Mouse (Mus musculus) liver, embryonic 16.5 days (tissue): ENCODE data around the gene Zfp871. TPM values are rescaled to one million over a fixed set of nuclear protein-coding genes. Genes with fewer than 3 reads are reported as not detected.
A peak's percentile ranks its signal among the peaks of the same experiment; 100 is the strongest.

ENCODE experiments used
- ATAC-seq: fragments of 200-750 bp; cut with Nextera tagmentation; 2 replicates; pipeline ENCODE4 v1.8.0; 2017; ENCODE audit warnings: low read depth, mild to moderate bottlenecking, moderate number of reproducible peaks, moderate library complexity
- H3K27ac ChIP-seq: fragments of 300-500 bp; sonication (generic); 2 replicates; pipeline ENCODE4 v1.5.1; 2014; ENCODE audit warnings: mild to moderate bottlenecking, low read length
- H3K27me3 ChIP-seq: fragments of 300-500 bp; sonication (generic); 2 replicates; pipeline ENCODE4 v1.6.1; 2014; ENCODE audit warnings: low read depth, low read length, mixed read lengths; ENCODE audit not compliant: control insufficient read depth, insufficient read depth
- H3K36me3 ChIP-seq: fragments of 300-500 bp; sonication (generic); 2 replicates; pipeline ENCODE4 v1.6.1; 2014; ENCODE audit warnings: mild to moderate bottlenecking; ENCODE audit not compliant: control insufficient read depth, insufficient read depth
- H3K4me1 ChIP-seq: fragments of 300-500 bp; sonication (generic); 2 replicates; pipeline ENCODE4 v1.6.1; 2014; ENCODE audit warnings: low read depth, low read length, mixed read lengths; ENCODE audit not compliant: control insufficient read depth
- H3K4me2 ChIP-seq: fragments of 300-500 bp; sonication (generic); 2 replicates; pipeline ENCODE4 v1.6.1; 2014; ENCODE audit warnings: low read depth, low read length, mixed read lengths
- H3K4me3 ChIP-seq: fragments of 300-500 bp; sonication (generic); 2 replicates; pipeline ENCODE4 v1.5.1; 2014; ENCODE audit warnings: low read depth, mild to moderate bottlenecking, low read length
- H3K9ac ChIP-seq: fragments of 300-500 bp; sonication (generic); 2 replicates; pipeline ENCODE4 v1.6.1; 2014; ENCODE audit warnings: low read depth, low read length
- H3K9me3 ChIP-seq: fragments of 300-500 bp; sonication (generic); replicated peaks from 2 replicates; pipeline ENCODE4 v1.6.1; 2016; ENCODE audit warnings: low read length; ENCODE audit not compliant: control insufficient read depth
- WGBS: fragments of 180-500 bp; shearing (Covaris S2); extraction: QIAGEN DNeasy Blood & Tissue Kit; methylation state at CpG from one replicate; pipeline ENCODE4 v1.1.7; 2014; ENCODE audit not compliant: insufficient replicate concordance; 5-methylcytosine and 5-hydroxymethylcytosine counted together
- polyA plus RNA-seq: library from polyadenylated mRNA; unstranded; fragments of >200 nt; fragmentation: Nextera tagmentation; extraction: Ambion mirVana; gene quantifications from 2 replicates; pipeline ENCODE4 v1.2.1, GENCODE M21; 2015

Gene Zfp871
- 7.7 and 8.7 TPM in 2 replicates for polyA plus RNA-seq

GRCm38 (mm10) chr17:32788094-32788559, at the start of gene Zfp871:
Zfp871 (minus strand) TSS chr17:32788287.
- Histone ChIP-seq H3K4me3 (peak within 1 kb of the TSS; percentile 82), H3K9ac (peak within 1 kb of the TSS; percentile 92), H3K4me2 (peak within 1 kb of the TSS; percentile 82), H3K4me1 (peaks cover 19% of the 10 kb centered on the region), H3K27ac (peak within 1 kb of the TSS; percentile 95), H3K27me3 (no peaks in the 10 kb centered on the region), H3K9me3 (no peaks in the 10 kb centered on the region), H3K36me3 (peaks cover 13% of the 10 kb centered on the region; the same call in 1 of the 2 replicates)
- WGBS, result under 1% methylated on average over 22 of the region's 22 CpGs
- ATAC-seq, result peak; percentile 94

- no peak for ATAC-seq
- 22% methylated on average over 3 of the region's 3 CpGs for WGBS
- H3K27me3 ChIP-seq, result no peaks in the 10 kb centered on the region
- peak overlapping the region; percentile 66 for H3K4me2 ChIP-seq
- H3K9me3 ChIP-seq, result no peaks in the 10 kb centered on the region
- no peak overlapping the region for H3K27ac ChIP-seq
- H3K4me1 ChIP-seq, result no peaks in the 10 kb centered on the region; the same call in none of the 2 replicates
- no peaks in the 10 kb centered on the region for H3K36me3 ChIP-seq
- H3K9ac ChIP-seq, result no peak overlapping the region
- peak overlapping the region; percentile 72 for H3K4me3 ChIP-seq
Observed at GRCm38 (mm10) chr17:32830418-32830782, 42.3 kb upstream of the Zfp871 start.

DNA sequence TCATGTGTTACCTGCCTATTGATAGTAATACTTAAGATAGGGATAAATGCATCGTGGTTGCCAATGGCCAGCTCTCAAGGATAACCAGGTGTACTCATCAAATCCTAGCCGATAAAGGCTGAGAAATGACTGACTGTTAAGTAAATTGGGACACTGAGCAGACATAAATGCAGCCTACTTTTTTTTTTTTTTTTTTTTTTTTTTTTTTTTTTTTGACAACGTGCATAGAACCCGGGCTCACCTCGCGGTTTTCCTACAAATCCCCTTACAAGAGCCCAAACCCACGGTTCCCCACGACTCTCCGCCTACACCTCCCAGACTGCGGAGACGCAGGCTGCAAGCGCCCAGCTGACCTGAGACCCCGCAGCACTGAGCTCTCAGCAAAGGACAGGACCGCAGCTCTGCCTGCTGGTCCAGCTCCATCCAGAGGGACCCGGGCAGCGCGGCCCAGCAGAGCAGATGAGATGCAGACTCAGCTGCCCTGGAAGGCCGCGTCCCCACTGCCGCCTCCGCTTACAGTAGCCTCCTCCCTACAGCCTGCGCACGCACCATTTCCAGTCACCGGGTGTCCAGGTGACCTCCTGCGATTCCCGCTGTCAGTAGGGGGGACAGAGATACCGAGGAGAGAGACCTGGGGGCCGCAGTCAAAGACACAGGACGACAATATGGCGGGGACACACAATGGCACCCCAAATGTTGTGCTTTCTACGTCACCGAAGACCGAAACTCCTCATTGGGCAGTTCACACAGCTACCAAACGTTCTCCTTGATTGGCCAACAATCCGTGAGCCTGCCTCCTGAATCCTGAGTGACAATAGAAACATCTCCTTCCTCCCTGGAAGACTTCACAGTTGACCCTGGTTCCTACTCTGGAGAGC, 41.7 kb upstream of the Zfp871 start, which contains the start of gene Zfp799:
Gene Zfp799 (minus strand): TSS at position 722 of the 878 bp plus-strand sequence.
- Histone ChIP-seq H3K9me3 (no peaks in the 10 kb centered on the region), H3K4me3 (peak within 1 kb of the TSS; percentile 72), H3K36me3 (no peaks in the 10 kb centered on the region), H3K4me2 (peak within 1 kb of the TSS; percentile 66), H3K27me3 (no peaks in the 10 kb centered on the region), H3K9ac (peak within 1 kb of the TSS; percentile 75), H3K27ac (no peak within 1 kb of the TSS), H3K4me1 (no peaks in the 10 kb centered on the region; the same call in none of the 2 replicates)
- ATAC-seq, result peak; percentile 85
- WGBS, result 2% methylated on average over 35 of the region's 35 CpGs

DNA sequence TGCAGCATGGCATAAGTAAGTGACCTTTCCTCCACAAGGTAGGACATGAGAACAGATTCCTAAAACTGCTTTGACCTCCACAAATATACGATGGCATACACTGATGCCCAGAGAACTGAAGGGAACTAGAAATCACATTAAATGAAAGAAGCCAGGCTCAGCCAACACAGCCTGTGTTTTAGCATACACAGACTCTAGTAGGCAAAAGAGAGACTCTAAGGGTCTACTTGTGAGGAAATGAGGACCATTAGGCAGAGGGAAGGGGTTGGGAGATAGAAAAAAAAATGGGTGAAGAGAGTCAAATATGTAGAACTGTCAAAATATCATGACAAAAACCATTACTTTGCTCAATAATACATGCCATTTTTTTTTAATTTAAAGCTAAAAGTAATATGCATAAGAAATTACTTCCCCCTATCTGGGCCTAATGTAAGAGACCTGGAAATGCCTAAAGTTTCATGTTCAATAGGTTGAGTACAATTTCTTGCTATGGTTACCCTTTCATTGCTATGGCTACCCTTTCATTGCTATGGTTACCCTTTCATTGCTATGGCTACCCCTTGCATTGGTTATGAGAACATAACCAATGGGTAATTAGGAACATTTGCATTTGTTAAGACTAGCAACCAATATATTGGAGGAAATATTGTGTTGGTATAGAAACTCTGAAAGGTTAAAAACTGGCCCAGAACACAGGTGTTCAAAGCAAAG, 28.1 kb upstream of the Zfp871 start:
- Histone ChIP-seq H3K4me2 (no peak overlapping the region), H3K27me3 (no peaks in the 10 kb centered on the region), H3K4me3 (no peak overlapping the region), H3K4me1 (no peaks in the 10 kb centered on the region), H3K9me3 (no peaks in the 10 kb centered on the region), H3K9ac (no peak overlapping the region), H3K36me3 (peaks cover 16% of the 10 kb centered on the region), H3K27ac (no peak overlapping the region)
- 85% methylated on average over 1 of the region's 1 CpGs for WGBS
- ATAC-seq, result no peak

DNA sequence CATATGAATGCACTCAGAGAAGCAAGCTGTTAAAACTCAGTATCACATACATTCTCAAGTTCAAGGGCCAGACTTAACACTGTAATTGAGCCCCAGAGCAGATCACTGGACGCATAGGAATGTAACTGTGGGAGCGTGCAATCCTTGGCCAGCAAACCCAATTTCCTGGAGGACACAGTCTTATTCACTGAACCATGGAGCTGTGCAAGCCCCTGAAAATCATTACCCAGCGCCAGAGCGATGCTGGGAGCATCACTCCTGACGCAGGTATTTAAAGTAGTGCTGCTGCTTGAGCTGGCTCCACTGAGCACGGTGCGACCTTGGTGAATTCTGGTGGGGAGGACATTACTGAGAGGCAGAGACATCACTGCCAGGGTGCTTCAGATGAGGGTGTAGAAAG, 26.0 kb upstream of the Zfp871 start:
- H3K9me3 ChIP-seq, result no peaks in the 10 kb centered on the region
- H3K27me3 ChIP-seq, result no peaks in the 10 kb centered on the region; the same call in 1 of the 2 replicates
- no peak overlapping the region for H3K4me3 ChIP-seq
- WGBS, result 68% methylated on average over 7 of the region's 7 CpGs
- no peak overlapping the region for H3K9ac ChIP-seq
- no peaks in the 10 kb centered on the region for H3K4me1 ChIP-seq
- no peak overlapping the region for H3K27ac ChIP-seq
- H3K36me3 ChIP-seq, result no peaks in the 10 kb centered on the region; the same call in 1 of the 2 replicates
- no peak for ATAC-seq
- no peak overlapping the region for H3K4me2 ChIP-seq

- 25% methylated on average over 1 of the region's 1 CpGs for WGBS
- no peaks in the 10 kb centered on the region for H3K36me3 ChIP-seq
- no peak overlapping the region for H3K4me3 ChIP-seq
- H3K4me2 ChIP-seq, result no peak overlapping the region
- no peaks in the 10 kb centered on the region for H3K4me1 ChIP-seq
- no peaks in the 10 kb centered on the region for H3K9me3 ChIP-seq
- H3K27ac ChIP-seq, result no peak overlapping the region
- H3K27me3 ChIP-seq, result peaks cover 3% of the 10 kb centered on the region; the same call in 1 of the 2 replicates
- no peak overlapping the region for H3K9ac ChIP-seq
- ATAC-seq, result no peak
Observed at GRCm38 (mm10) chr17:32810648-32811047, 22.6 kb upstream of the Zfp871 start.

- Histone ChIP-seq H3K4me1 (no peaks in the 10 kb centered on the region), H3K4me2 (no peak within 1 kb of the TSS; the same call in 1 of the 2 replicates), H3K9ac (no peak within 1 kb of the TSS), H3K9me3 (no peaks in the 10 kb centered on the region), H3K4me3 (peak within 1 kb of the TSS; percentile 2; the same call in 1 of the 2 replicates), H3K27ac (no peak within 1 kb of the TSS), H3K36me3 (no peaks in the 10 kb centered on the region), H3K27me3 (peaks cover 3% of the 10 kb centered on the region; the same call in 1 of the 2 replicates)
- ATAC-seq, result no peak
- 5% methylated on average over 17 of the region's 17 CpGs for WGBS
Observed at GRCm38 (mm10) chr17:32809544-32810374, 21.7 kb upstream of the Zfp871 start, which contains the start of gene Zfp811. Zfp811 (minus strand) TSS chr17:32809931.

- Histone ChIP-seq H3K36me3 (no peaks in the 10 kb centered on the region), H3K4me2 (no peak overlapping the region; the same call in 1 of the 2 replicates), H3K9me3 (no peaks in the 10 kb centered on the region), H3K9ac (no peak overlapping the region), H3K4me3 (no peak overlapping the region), H3K27ac (no peak overlapping the region), H3K4me1 (no peaks in the 10 kb centered on the region), H3K27me3 (peaks cover 3% of the 10 kb centered on the region; the same call in 1 of the 2 replicates)
- no peak for ATAC-seq
- WGBS, result 19% methylated on average over 8 of the region's 8 CpGs
Observed at GRCm38 (mm10) chr17:32808921-32809320, 20.8 kb upstream of the Zfp871 start.
